Mouse (Mus musculus): ENCODE measurements around the gene Ssbp4. TPM values are rescaled to one million over a fixed set of nuclear protein-coding genes. Genes with fewer than 3 reads are reported as not detected.

Gene Ssbp4
- polyA plus RNA-seq (2012; rRNA removed): 426 and 602 TPM in 2 replicates

DNA sequence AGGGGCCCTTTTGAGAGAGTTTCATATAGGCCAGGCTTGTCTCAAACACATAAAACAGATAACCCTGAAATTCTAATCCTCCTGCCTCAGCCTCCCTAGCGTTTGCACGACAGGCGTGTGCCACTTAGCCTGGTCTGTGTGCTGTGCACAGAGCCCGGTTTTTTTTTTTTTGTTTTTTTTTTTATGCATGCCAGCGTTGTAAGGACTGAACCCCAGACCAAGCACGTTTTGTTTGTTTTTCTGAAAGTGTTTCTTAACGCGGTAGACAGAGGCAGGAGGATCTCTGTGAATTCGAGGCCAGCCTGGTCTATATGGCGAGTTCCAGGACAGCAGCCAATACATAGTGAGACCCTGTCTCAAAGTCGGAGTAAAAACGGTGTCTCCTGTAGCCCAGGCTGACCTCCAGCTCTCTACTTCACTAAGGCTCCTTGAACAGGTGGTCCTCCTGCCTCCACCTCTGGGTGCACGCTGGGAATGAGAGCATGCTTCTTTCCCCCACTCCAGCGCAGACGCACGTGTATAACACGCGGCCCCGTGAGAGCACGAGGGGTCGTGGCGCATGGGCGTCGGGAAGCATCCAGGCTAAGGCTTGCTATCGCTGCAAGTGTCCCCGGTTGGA, at the start of gene Ssbp4:
TSS of gene Ssbp4 (minus strand) at position 124 of the 619 bp plus-strand sequence.

DNA sequence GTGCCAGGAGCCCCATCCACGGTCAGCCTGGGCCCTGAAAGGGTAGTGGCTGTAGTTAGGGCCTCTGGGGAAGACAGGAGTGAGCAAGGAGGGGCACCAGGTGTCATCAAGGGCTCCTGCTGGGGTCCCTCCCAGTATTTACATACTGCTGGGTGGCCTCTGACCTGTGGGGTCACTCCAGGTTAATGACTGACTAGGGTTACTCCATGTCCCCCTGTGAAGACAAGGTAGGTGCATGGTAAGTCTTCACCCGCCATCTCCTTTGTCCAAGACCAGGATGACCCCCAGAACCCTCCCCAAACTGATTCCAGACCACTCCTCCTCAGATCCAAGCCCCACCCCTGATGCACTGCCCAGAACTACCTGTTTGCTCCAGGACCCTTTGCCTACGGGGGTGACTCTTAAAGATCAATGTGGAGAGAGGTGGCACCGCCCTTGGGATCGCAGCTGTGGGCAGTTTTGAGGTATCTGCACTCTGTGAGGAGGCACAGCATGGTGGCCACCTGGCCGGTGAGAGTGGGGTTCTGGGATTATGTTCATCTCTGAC, 23.7 kb upstream of the Ssbp4 start, which contains the start of gene Gdf15:
TSS of gene Gdf15 (minus strand) at position 111 of the 547 bp plus-strand sequence.

DNA sequence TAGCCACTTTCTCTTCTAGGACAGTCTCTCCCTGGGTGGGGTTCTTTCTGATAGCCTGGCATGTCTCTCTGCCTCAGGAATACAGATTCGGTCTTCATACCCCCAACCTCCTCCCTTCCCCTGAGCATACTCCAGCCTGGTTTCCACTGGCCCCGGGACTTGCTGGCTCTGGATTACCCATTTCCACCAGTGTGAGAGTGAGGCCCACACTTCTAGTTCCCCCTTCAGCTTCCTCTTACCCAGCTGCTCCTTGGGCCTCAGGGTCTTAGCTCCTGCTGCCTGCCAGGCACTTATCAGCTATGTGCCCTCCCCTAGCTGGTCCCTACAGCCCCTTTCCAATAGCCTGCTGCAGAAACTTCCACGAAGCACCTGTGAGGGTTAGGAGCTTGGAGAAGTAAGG, 7.2 kb upstream of the Ssbp4 start, which contains the start of gene Lrrc25:
TSS of gene Lrrc25 (plus strand) at position 262 of the 400 bp plus-strand sequence.

GRCm38 (mm10) chr8:70593961-70594609, 14.6 kb downstream of the Ssbp4 start, which contains the start of gene Isyna1:
Gene Isyna1, plus strand, starts transcription at chr8:70594373.

Other genes with a start within 250 kb of the Ssbp4 start
- gene Comp, start 235.3 kb downstream of the Ssbp4 start, polyA plus RNA-seq (2012; rRNA removed): 2.6 and 8.5 TPM in 2 replicates
- 69.5 and 70.0 TPM in 2 replicates for gene Crtc1, start 169.3 kb downstream of the Ssbp4 start, polyA plus RNA-seq (2012; rRNA removed)
- gene Klhl26, start 131.9 kb downstream of the Ssbp4 start, polyA plus RNA-seq (2012; rRNA removed): 132 and 154 TPM in 2 replicates
- 2.3 and 4.0 TPM in 2 replicates for gene Tmem59l, start 121.5 kb downstream of the Ssbp4 start, polyA plus RNA-seq (2012; rRNA removed)
- gene Crlf1, start 115.7 kb downstream of the Ssbp4 start, polyA plus RNA-seq (2012; rRNA removed): 11.6 and 22.8 TPM in 2 replicates
- 333 and 372 TPM in 2 replicates for gene Rex1bd, start 102.1 kb downstream of the Ssbp4 start, polyA plus RNA-seq (2012; rRNA removed)
- 989 and 1,155 TPM in 2 replicates for gene Uba52, start 98.1 kb downstream of the Ssbp4 start, polyA plus RNA-seq (2012; rRNA removed)
- gene Fkbp8, start 81.1 kb downstream of the Ssbp4 start, polyA plus RNA-seq (2012; rRNA removed): 685 and 705 TPM in 2 replicates
- 70.3 and 97.9 TPM in 2 replicates for gene Kxd1, start 80.9 kb downstream of the Ssbp4 start, polyA plus RNA-seq (2012; rRNA removed)
- gene Ell, start 69.4 kb downstream of the Ssbp4 start, polyA plus RNA-seq (2012; rRNA removed): 33.7 and 35.4 TPM in 2 replicates
- 867 and 914 TPM in 2 replicates for gene Isyna1, start 14.5 kb downstream of the Ssbp4 start, polyA plus RNA-seq (2012; rRNA removed)
- gene Lrrc25, start 7.3 kb upstream of the Ssbp4 start, polyA plus RNA-seq (2012; rRNA removed): 11.0 and 12.7 TPM in 2 replicates
- gene Gdf15, start 23.6 kb upstream of the Ssbp4 start, polyA plus RNA-seq (2012; rRNA removed): 11.8 and 16.3 TPM in 2 replicates
- gene Pgpep1, start 51.5 kb upstream of the Ssbp4 start, polyA plus RNA-seq (2012; rRNA removed): 100 and 112 TPM in 2 replicates
- 179 and 190 TPM in 2 replicates for gene Lsm4, start 64.4 kb upstream of the Ssbp4 start, polyA plus RNA-seq (2012; rRNA removed)
- 689 and 1,003 TPM in 2 replicates for gene Jund, start 90.1 kb upstream of the Ssbp4 start, polyA plus RNA-seq (2012; rRNA removed)
- gene Iqcn, start 94.6 kb upstream of the Ssbp4 start, polyA plus RNA-seq (2012; rRNA removed): 0.03 TPM in 2 replicates
- 0.60 and 0.89 TPM in 2 replicates for gene Gm3336, start 109.7 kb upstream of the Ssbp4 start, polyA plus RNA-seq (2012; rRNA removed)
- 3.5 and 6.5 TPM in 2 replicates for gene Pde4c, start 114.8 kb upstream of the Ssbp4 start, polyA plus RNA-seq (2012; rRNA removed)
- 50.0 and 67.9 TPM in 2 replicates for gene Rab3a, start 145.8 kb upstream of the Ssbp4 start, polyA plus RNA-seq (2012; rRNA removed)
- 210 and 274 TPM in 2 replicates for gene Mpv17l2, start 152.1 kb upstream of the Ssbp4 start, polyA plus RNA-seq (2012; rRNA removed)
- gene Pik3r2, start 167.8 kb upstream of the Ssbp4 start, polyA plus RNA-seq (2012; rRNA removed): 322 and 352 TPM in 2 replicates
- 111 and 132 TPM in 2 replicates for gene Mast3, start 196.2 kb upstream of the Ssbp4 start, polyA plus RNA-seq (2012; rRNA removed)
- gene Il12rb1, start 199.6 kb upstream of the Ssbp4 start, polyA plus RNA-seq (2012; rRNA removed): 1.1 and 1.5 TPM in 2 replicates
- gene Arrdc2, start 230.8 kb upstream of the Ssbp4 start, polyA plus RNA-seq (2012; rRNA removed): 97.4 and 114 TPM in 2 replicates